Mouse (Mus musculus) myocyte (in vitro differentiated cells): ENCODE results near the gene Tmem8. TPM values are rescaled to one million over a fixed set of nuclear protein-coding genes. Genes with fewer than 3 reads are reported as not detected.
"Not testable (repeated sequence)": the region's sequence is repeated elsewhere in the genome, so short reads cannot be mapped to it uniquely, and the experiment has no call there.

Experiments used
- H3K27me3 ChIP-seq: one replicate; pipeline ENCODE4 v1.6.1; 2011; ENCODE audit not compliant: control insufficient read depth, insufficient read depth, insufficient read length
- H3K36me3 ChIP-seq: one replicate; pipeline ENCODE4 v1.6.1; 2011; ENCODE audit not compliant: control insufficient read depth, insufficient read depth
- H3K4me2 ChIP-seq: one replicate; pipeline ENCODE4 v1.6.1; 2011; ENCODE audit warnings: low read depth, control low read depth
- H3K4me3 ChIP-seq: one replicate; pipeline ENCODE4 v1.5.1; 2011; ENCODE audit warnings: mild to moderate bottlenecking, control low read depth, moderate library complexity
- H3K79me2 ChIP-seq: one replicate; pipeline ENCODE4 v1.6.1; 2011; ENCODE audit not compliant: control insufficient read depth, insufficient read depth
- H3ac ChIP-seq: one replicate; pipeline ENCODE4 v1.6.1; 2011; ENCODE audit not compliant: control insufficient read depth, insufficient read length
- CEBPB ChIP-seq: IDR thresholded peaks from 2 replicates; pipeline ENCODE4 v1.6.1; 2011; ENCODE audit warnings: mild to moderate bottlenecking, moderate library complexity; ENCODE audit not compliant: poor library complexity, insufficient read depth, severe bottlenecking
- E2F4 ChIP-seq: IDR thresholded peaks from one replicate; pipeline ENCODE4 v1.6.1; 2011; ENCODE audit warnings: mild to moderate bottlenecking, control low read depth, moderate library complexity; ENCODE audit not compliant: insufficient read depth
- MAX ChIP-seq: IDR thresholded peaks from one replicate; pipeline ENCODE4 v1.6.1; 2011; ENCODE audit warnings: low read depth, mild to moderate bottlenecking, control low read depth
- MYOD1 ChIP-seq, 3 experiments: IDR thresholded peaks; one replicate each; pipeline ENCODE4 v1.6.1; 2011; ENCODE audit warnings: control low read depth in 2 of 3, low read depth in 2 of 3, mild to moderate bottlenecking in 2 of 3, moderate library complexity in 1 of 3; ENCODE audit not compliant: insufficient read length in 2 of 3, control insufficient read depth in 1 of 3
- MYOG ChIP-seq, 3 experiments: IDR thresholded peaks; one replicate each; pipeline ENCODE4 v1.6.1; 2011; ENCODE audit warnings: control low read depth in 2 of 3, low read depth in 2 of 3, mild to moderate bottlenecking in 2 of 3; ENCODE audit not compliant: insufficient read length in 2 of 3, control insufficient read depth in 1 of 3, insufficient read depth in 1 of 3
- POLR2A ChIP-seq: IDR thresholded peaks from one replicate; pipeline ENCODE4 v1.6.1; 2011; ENCODE audit warnings: low read depth, mild to moderate bottlenecking, control low read depth, moderate library complexity; ENCODE audit not compliant: insufficient read length
- POLR2AphosphoS2 ChIP-seq: IDR thresholded peaks from one replicate; pipeline ENCODE4 v1.6.1; 2011; ENCODE audit warnings: low read depth, control low read depth; ENCODE audit not compliant: insufficient read length
- REST ChIP-seq: IDR thresholded peaks from one replicate; pipeline ENCODE4 v1.6.1; 2011; ENCODE audit warnings: mild to moderate bottlenecking, control low read depth, moderate library complexity; ENCODE audit not compliant: insufficient read depth, insufficient read length
- SRF ChIP-seq: IDR thresholded peaks from one replicate; pipeline ENCODE4 v1.6.1; 2011; ENCODE audit warnings: low read depth; ENCODE audit not compliant: control insufficient read depth, insufficient read length
- TCF12 ChIP-seq: IDR thresholded peaks from one replicate; pipeline ENCODE4 v1.6.1; 2011; ENCODE audit warnings: mild to moderate bottlenecking, control low read depth; ENCODE audit not compliant: poor library complexity, insufficient read depth, severe bottlenecking
- TCF3 ChIP-seq: IDR thresholded peaks from one replicate; pipeline ENCODE4 v1.6.1; 2011; ENCODE audit warnings: low read depth, control low read depth; ENCODE audit not compliant: insufficient read length
- USF1 ChIP-seq: IDR thresholded peaks from one replicate; pipeline ENCODE4 v1.6.1; 2011; ENCODE audit warnings: low read depth, mild to moderate bottlenecking, control low read depth, moderate library complexity
- polyA plus RNA-seq: library from polyadenylated mRNA; unstranded; fragments of >200 nt; fragmentation: generic; extraction: Trizol; gene quantifications from one replicate; pipeline ENCODE4 v1.2.1, GENCODE M21; 2012; ENCODE audit warnings: missing spikeins

The Tmem8 gene
- polyA plus RNA-seq, 1 experiment: 1.5 TPM

GRCm38 (mm10) chr17:26087059-26087564 is 26.0 kb upstream of the Tmem8 start:
- H3K4me2 ChIP-seq: no peak overlapping the region
- H3K36me3 ChIP-seq: no peaks in the 10 kb centered on the region
- no peak overlapping the region for H3K4me3 ChIP-seq
- TF ChIP-seq POLR2AphosphoS2 (no peak), TCF12 (no peak), MYOD1 (IDR thresholded peaks at IDR 0.05; ENCODE audit: control insufficient read depth in 1 of 3, insufficient read length in 2 of 3, low read depth in 2 of 3) (no peak), POLR2A (no peak), MAX (no peak), SRF (no peak), USF1 (no peak), TCF3 (no peak), E2F4 (no peak), MYOG (IDR thresholded peaks at IDR 0.05; ENCODE audit: control insufficient read depth in 1 of 3, insufficient read depth in 1 of 3, insufficient read length in 2 of 3, low read depth in 2 of 3) (no peak), CEBPB (no peak), REST (no peak)
- no peaks in the 10 kb centered on the region for H3K79me2 ChIP-seq
- H3K27me3 ChIP-seq: no peaks in the 10 kb centered on the region
- no peak overlapping the region for H3ac ChIP-seq

GRCm38 (mm10) chr17:26089905-26090632 is 23.0 kb upstream of the Tmem8 start, which contains the start of gene Decr2:
TSS of gene Decr2 (minus strand) at chr17:26090337.
- TF ChIP-seq E2F4 (no peak), MYOG (IDR thresholded peaks at IDR 0.05; ENCODE audit: control insufficient read depth in 1 of 3, insufficient read depth in 1 of 3, insufficient read length in 2 of 3, low read depth in 2 of 3) (no peak), CEBPB (no peak), POLR2AphosphoS2 (peak; percentile 38), MAX (no peak), TCF12 (no peak), SRF (no peak), POLR2A (peak; percentile 71)
- Histone ChIP-seq H3ac (peak within 1 kb of the TSS; percentile 13), H3K79me2 (no peaks in the 10 kb centered on the region), H3K36me3 (no peaks in the 10 kb centered on the region), H3K4me3 (peak within 1 kb of the TSS; percentile 43), H3K4me2 (peak within 1 kb of the TSS; percentile 96), H3K27me3 (no peaks in the 10 kb centered on the region)

- Histone ChIP-seq H3K4me2 (peak overlapping the region; percentile 73), H3K4me3 (peak overlapping the region; percentile 22), H3K27me3 (no peaks in the 10 kb centered on the region), H3ac (no peak overlapping the region), H3K36me3 (no peaks in the 10 kb centered on the region), H3K79me2 (no peaks in the 10 kb centered on the region)
- TF ChIP-seq MYOG (IDR thresholded peaks at IDR 0.05; ENCODE audit: control insufficient read depth in 1 of 3, insufficient read depth in 1 of 3, insufficient read length in 2 of 3, low read depth in 2 of 3) (no peak), CEBPB (no peak), SRF (no peak), USF1 (no peak), E2F4 (no peak), POLR2A (no peak), MYOD1 (IDR thresholded peaks at IDR 0.05; ENCODE audit: control insufficient read depth in 1 of 3, insufficient read length in 2 of 3, low read depth in 2 of 3) (no peak), TCF12 (no peak)
Measured at GRCm38 (mm10) chr17:26094531-26095110, 18.5 kb upstream of the Tmem8 start.

GRCm38 (mm10) chr17:26095121-26095740 is 17.9 kb upstream of the Tmem8 start, which contains the start of gene Nme4:
TSS of gene Nme4 (minus strand) at chr17:26095602.
- H3K4me3 ChIP-seq: peak within 1 kb of the TSS; percentile 22
- no peaks in the 10 kb centered on the region for H3K79me2 ChIP-seq
- H3K27me3 ChIP-seq: no peaks in the 10 kb centered on the region
- no peaks in the 10 kb centered on the region for H3K36me3 ChIP-seq
- no peak within 1 kb of the TSS for H3ac ChIP-seq
- TF ChIP-seq POLR2A: peak; percentile 88
- TF ChIP-seq TCF3: no peak
- TF ChIP-seq POLR2AphosphoS2: peak; percentile 75
- peak within 1 kb of the TSS; percentile 73 for H3K4me2 ChIP-seq

GRCm38 (mm10) chr17:26098461-26098860 is 14.6 kb upstream of the Tmem8 start:
- H3ac ChIP-seq: no peak overlapping the region
- no peak overlapping the region for H3K4me3 ChIP-seq
- no peak overlapping the region for H3K4me2 ChIP-seq
- no peak for TF ChIP-seq CEBPB
- TF ChIP-seq POLR2A: no peak
- H3K27me3 ChIP-seq: no peaks in the 10 kb centered on the region
- no peaks in the 10 kb centered on the region for H3K36me3 ChIP-seq
- H3K79me2 ChIP-seq: no peaks in the 10 kb centered on the region

- H3ac ChIP-seq, H3K4me3 ChIP-seq, H3K4me2 ChIP-seq, H3K27me3 ChIP-seq, H3K36me3 ChIP-seq, H3K79me2 ChIP-seq: not testable (repeated sequence)
Measured at GRCm38 (mm10) chr17:26099316-26099715, 13.8 kb upstream of the Tmem8 start.
